Mouse (Mus musculus): ENCODE measurements around the gene Abr.

- TF ChIP-seq CTCF (IDR thresholded peaks at IDR 0.05; ENCODE audit: extremely low read depth, insufficient read depth, low read length) = no peak
- peak; percentile 47; the same call in 1 of the 2 replicates for TF ChIP-seq POLR2A (IDR thresholded peaks at IDR 0.05; ENCODE audit: extremely low read depth, insufficient read depth, low read length)
These were observed 51.8 kb downstream of the Abr start for GRCm38 (mm10) chr11:76570201-76570731.

All from cortical plate, adult 2 months (tissue).